Mouse (Mus musculus): ENCODE results near the gene Ripor2. TPM values are rescaled to one million over a fixed set of nuclear protein-coding genes. Genes with fewer than 3 reads are reported as not detected.

Gene Ripor2
- polyA plus RNA-seq, 1 experiment from 2014 or later, result 3.9 TPM

DNA sequence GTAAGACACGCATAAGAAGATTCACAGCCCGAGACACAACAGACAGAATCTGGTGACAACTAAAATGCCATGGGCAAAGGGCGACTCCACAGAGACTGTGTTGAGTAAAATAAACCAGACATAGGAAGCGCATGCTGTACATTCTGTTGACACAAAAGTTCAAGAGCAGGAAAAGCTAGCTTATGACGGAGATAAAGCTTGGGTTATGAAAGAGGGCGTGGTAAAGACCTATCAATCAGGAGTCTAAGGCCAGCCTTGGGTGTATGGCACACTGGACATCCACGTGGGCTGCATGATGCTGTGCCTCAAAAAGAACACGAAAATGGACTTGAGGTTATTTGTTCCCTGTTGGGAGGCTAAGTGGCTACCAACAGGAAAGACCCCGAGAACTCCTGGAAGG lies 134.5 kb downstream of the Ripor2 start:
- ATAC-seq (ENCODE audit: low read depth) (no peak), DNase-seq (no peak)
- H3K27me3 ChIP-seq, result no peaks in the 10 kb centered on the region
- peaks cover 13% of the 10 kb centered on the region; the same call in 1 of the 2 replicates for H3K36me3 ChIP-seq
- H3K27ac ChIP-seq, result no peak overlapping the region
- H3K9ac ChIP-seq, result no peak overlapping the region
- 0 out of 2 replicates have a peak, but pooled peaks cover 6% of the 10 kb centered on the region for H3K4me1 ChIP-seq (replicated peaks)
- H3K9me3 ChIP-seq (replicated peaks), result no peaks in the 10 kb centered on the region
- 72% methylated on average over 9 of the region's 9 CpGs for WGBS (ENCODE audit: insufficient replicate concordance)
- no peak overlapping the region for H3K4me3 ChIP-seq (replicated peaks)
- H3K4me2 ChIP-seq, result no peak overlapping the region

DNA sequence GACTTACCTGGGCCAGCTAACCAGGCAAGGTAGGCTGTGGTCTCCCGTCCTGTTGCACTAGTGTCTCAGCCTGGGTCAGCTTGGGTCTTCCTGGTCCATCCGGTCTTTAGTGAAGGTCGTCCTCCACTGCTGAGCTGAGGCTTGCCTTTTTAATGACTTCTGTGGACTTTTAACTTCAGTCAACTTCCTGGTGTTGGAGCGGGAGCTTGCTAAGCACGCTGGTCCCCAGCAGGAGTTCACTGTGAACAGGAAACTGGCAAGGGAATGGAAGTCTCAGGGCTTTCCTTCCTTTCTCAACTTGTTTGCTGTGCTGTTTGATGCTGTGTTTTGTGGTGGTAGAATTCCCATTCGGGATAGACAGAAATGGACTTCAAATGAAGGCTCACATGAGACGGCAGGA lies 135.7 kb downstream of the Ripor2 start:
- no peak overlapping the region for H3K4me2 ChIP-seq
- 0 out of 2 replicates have a peak, but pooled peaks cover 6% of the 10 kb centered on the region for H3K4me1 ChIP-seq (replicated peaks)
- H3K9ac ChIP-seq, result no peak overlapping the region
- DNase-seq, result no peak
- H3K36me3 ChIP-seq, result peaks cover 13% of the 10 kb centered on the region; the same call in 1 of the 2 replicates
- no peak for ATAC-seq (ENCODE audit: low read depth)
- no peak overlapping the region; the same call in 1 of the 2 replicates for H3K27ac ChIP-seq
- no peak overlapping the region for H3K4me3 ChIP-seq (replicated peaks)
- no peaks in the 10 kb centered on the region for H3K27me3 ChIP-seq
- H3K9me3 ChIP-seq (replicated peaks), result no peaks in the 10 kb centered on the region
- WGBS (ENCODE audit: insufficient replicate concordance), result 68% methylated on average over 7 of the region's 7 CpGs

DNA sequence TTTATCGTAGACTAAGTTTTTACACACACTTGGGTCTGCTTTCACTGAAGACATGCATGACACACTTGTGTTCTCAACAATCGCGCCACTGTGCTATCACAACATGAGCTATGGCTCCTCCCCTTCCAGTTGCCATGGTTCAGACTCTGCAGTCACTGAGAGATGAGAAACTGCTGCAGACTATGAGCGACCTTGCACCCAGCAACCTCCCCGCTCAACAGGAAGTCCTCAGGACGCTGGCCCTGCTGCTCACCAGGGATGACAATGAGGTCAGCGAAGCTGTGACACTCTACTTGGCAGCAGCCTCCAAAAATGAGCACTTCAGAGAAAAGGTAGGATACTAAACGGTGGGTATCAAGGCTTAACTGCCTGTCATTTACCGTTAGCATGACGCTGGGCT lies 139.5 kb downstream of the Ripor2 start:
- 76% methylated on average over 10 of the region's 10 CpGs for WGBS (ENCODE audit: insufficient replicate concordance)
- Histone ChIP-seq H3K4me1 (replicated peaks) (no peaks in the 10 kb centered on the region), H3K36me3 (peaks cover 13% of the 10 kb centered on the region; the same call in 1 of the 2 replicates), H3K4me2 (no peak overlapping the region), H3K27me3 (no peaks in the 10 kb centered on the region), H3K9ac (no peak overlapping the region), H3K9me3 (replicated peaks) (no peaks in the 10 kb centered on the region), H3K27ac (no peak overlapping the region), H3K4me3 (replicated peaks) (no peak overlapping the region)
- DNase-seq (no peak), ATAC-seq (ENCODE audit: low read depth) (no peak)

DNA sequence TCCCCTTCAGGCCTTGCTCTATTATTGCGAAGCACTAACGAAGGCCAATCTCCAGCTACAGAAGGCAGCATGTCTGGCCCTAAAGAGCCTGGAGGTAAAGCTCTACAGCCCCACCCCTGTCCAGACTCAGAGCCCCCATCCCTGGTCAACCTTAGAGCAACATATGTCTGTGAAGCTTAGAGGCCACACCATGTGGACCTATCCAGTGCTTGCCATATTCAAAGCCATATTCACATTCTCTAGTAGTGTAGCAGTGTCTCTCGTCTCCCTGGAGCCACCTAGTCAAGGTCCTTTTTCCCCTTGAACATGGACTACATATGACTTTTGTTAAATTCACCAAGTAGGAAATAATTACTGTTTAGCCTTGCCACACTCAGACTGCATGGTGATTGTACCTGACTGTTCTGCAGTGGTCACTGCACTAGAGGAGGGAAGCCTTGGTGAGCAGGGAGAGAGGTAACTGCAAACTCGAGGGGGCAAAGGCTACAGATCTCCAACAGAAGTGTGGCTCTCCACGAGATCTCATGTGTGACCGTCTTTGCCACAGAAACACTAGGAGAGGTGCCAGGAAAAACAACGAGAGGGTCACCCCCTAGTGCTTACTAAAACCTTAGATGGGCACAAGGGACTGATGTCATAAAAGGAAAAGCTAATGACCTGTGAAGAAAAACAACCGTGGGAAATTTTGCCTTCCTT lies 141.9 kb downstream of the Ripor2 start:
- Histone ChIP-seq H3K27ac (no peak overlapping the region), H3K27me3 (no peaks in the 10 kb centered on the region), H3K4me1 (replicated peaks) (no peaks in the 10 kb centered on the region), H3K36me3 (0 out of 2 replicates have a peak, but pooled peaks cover 3% of the 10 kb centered on the region), H3K4me3 (replicated peaks) (no peak overlapping the region), H3K9ac (no peak overlapping the region), H3K4me2 (no peak overlapping the region), H3K9me3 (replicated peaks) (no peaks in the 10 kb centered on the region)
- WGBS (ENCODE audit: insufficient replicate concordance), result 72% methylated on average over 8 of the region's 8 CpGs
- DNase-seq, result no peak
- no peak for ATAC-seq (ENCODE audit: low read depth)

DNA sequence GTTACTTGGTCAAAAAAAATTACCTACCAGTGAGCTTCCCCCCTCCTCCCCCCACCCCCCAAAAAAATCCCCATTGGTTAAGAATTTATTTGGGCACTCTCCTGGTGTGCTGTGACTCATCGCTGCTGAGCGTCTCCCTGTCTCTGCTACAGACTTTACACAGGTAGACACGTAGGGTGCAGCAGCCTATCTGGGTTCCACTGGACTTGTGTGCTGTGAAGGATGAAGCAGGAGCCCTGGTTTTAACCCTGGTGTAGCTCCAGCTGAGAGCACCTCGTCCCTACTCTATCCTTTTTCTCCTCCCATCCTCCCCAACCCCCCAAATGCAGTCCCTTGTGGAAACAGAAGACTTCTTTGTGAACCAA lies 142.4 kb downstream of the Ripor2 start:
- no peaks in the 10 kb centered on the region for H3K36me3 ChIP-seq
- no peak overlapping the region for H3K4me3 ChIP-seq (replicated peaks)
- H3K4me1 ChIP-seq (replicated peaks), result no peaks in the 10 kb centered on the region
- no peak overlapping the region for H3K9ac ChIP-seq
- DNase-seq, result no peak
- no peaks in the 10 kb centered on the region for H3K27me3 ChIP-seq
- 71% methylated on average over 4 of the region's 4 CpGs for WGBS (ENCODE audit: insufficient replicate concordance)
- H3K4me2 ChIP-seq, result no peak overlapping the region
- no peak for ATAC-seq (ENCODE audit: low read depth)
- no peaks in the 10 kb centered on the region for H3K9me3 ChIP-seq (replicated peaks)
- no peak overlapping the region for H3K27ac ChIP-seq

DNA sequence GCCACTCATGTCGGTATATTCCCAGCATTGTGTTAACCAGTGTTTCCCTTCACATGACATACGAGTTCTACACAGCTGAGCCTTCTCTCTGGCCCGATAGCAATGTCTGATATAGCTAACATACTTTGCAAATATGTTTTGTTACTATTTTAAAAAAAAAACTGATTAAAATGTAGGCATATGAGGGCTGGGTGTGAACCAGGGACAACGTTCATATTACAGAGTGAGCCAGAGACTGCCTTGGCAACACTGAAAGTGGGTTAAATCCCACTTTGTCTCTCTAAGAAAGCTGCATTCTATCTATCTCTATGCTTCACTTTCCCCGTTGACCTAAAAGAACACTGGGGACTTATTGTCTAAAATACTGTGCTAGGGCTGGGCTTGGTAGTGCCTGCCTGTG lies 147.1 kb downstream of the Ripor2 start:
- ATAC-seq (ENCODE audit: low read depth) (no peak), DNase-seq (no peak)
- no peak overlapping the region for H3K4me2 ChIP-seq
- no peak overlapping the region for H3K27ac ChIP-seq
- no peaks in the 10 kb centered on the region for H3K27me3 ChIP-seq
- no peak overlapping the region for H3K9ac ChIP-seq
- H3K36me3 ChIP-seq, result no peaks in the 10 kb centered on the region
- no peak overlapping the region for H3K4me3 ChIP-seq (replicated peaks)
- H3K9me3 ChIP-seq (replicated peaks), result no peaks in the 10 kb centered on the region
- no peaks in the 10 kb centered on the region for H3K4me1 ChIP-seq (replicated peaks)
- 70% methylated on average over 5 of the region's 5 CpGs for WGBS (ENCODE audit: insufficient replicate concordance)

DNA sequence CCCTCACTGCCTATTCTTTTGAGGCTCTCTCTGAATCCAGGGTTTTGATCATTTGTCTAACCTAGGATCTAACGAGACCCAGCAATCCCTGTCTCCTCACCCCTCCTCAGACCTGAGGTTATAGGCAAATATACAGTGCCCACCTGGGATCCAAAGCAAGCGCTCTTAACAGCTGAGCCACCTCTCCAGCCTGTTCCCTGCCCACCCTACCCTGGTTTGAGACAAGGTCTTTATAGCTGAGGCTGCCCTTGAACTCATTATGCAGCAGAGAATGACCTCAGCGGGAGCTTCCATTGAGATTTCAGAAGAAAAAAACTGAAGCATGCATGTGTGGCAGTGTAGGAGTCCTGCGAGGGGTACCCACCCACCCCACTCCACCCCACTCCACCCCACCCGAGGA lies 152.5 kb downstream of the Ripor2 start:
- no peak overlapping the region for H3K4me3 ChIP-seq (replicated peaks)
- no peak overlapping the region for H3K9ac ChIP-seq
- H3K9me3 ChIP-seq (replicated peaks), result no peaks in the 10 kb centered on the region
- H3K4me2 ChIP-seq, result no peak overlapping the region
- H3K27me3 ChIP-seq, result no peaks in the 10 kb centered on the region
- no peak overlapping the region for H3K27ac ChIP-seq
- DNase-seq, result no peak
- 84% methylated on average over 5 of the region's 5 CpGs for WGBS (ENCODE audit: insufficient replicate concordance)
- no peak for ATAC-seq (ENCODE audit: low read depth)
- peaks cover 6% of the 10 kb centered on the region; the same call in 1 of the 2 replicates for H3K36me3 ChIP-seq
- H3K4me1 ChIP-seq (replicated peaks), result no peaks in the 10 kb centered on the region

DNA sequence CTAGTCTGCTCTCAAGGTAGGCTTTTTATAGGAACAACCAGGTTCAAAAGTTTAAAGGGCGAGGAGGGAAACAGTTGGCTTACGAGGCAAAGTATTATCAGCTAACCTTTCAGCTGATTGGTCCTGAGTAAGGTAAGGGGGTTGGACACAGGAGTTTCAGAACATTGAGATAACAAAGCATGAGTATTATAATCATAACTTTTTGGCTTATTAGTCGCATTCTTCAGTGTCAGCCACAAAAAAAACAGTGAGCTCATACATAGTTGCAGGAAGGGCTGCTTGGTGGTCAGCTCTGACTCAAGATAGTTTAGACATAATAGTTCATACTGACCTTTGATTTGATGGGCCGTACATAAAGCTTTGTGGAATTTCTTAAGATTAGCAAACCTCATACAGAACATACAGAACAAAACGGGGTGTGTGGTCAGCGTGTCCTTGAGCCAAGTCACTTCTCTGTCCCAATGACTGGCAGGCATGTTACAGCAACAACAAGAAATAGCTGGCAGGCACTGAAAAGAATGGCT lies 153.7 kb downstream of the Ripor2 start:
- no peak overlapping the region for H3K4me2 ChIP-seq
- H3K4me3 ChIP-seq (replicated peaks), result no peak overlapping the region
- no peaks in the 10 kb centered on the region for H3K27me3 ChIP-seq
- no peaks in the 10 kb centered on the region for H3K9me3 ChIP-seq (replicated peaks)
- no peak overlapping the region for H3K27ac ChIP-seq
- 78% methylated on average over 6 of the region's 6 CpGs for WGBS (ENCODE audit: insufficient replicate concordance)
- DNase-seq (no peak), ATAC-seq (ENCODE audit: low read depth) (no peak)
- H3K4me1 ChIP-seq (replicated peaks), result no peaks in the 10 kb centered on the region
- peaks cover 15% of the 10 kb centered on the region for H3K36me3 ChIP-seq
- H3K9ac ChIP-seq, result no peak overlapping the region

DNA sequence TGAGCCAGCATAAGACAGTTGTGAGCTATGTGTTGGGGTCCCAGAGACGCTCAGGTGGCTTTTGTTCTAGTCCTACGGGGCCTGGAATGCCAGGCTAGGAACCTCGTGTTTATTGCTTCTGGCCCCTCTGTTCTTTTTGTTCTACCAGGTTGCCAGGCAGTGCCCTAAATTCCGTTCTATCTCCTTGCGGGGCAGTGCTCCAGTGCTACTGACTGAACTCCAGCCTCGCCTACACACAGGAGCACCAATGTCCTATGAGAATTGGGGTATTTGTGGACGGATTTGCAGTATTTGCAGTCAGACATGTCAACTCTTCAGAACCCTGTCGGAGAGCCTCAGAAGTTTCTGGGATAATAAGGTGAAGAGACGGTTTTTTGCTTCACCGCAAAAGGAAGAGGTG lies 159.0 kb downstream of the Ripor2 start, which contains the start of gene Armh2:
Gene Armh2, plus strand, starts transcription at position 205 of the 400 bp plus-strand sequence.
- Histone ChIP-seq H3K4me1 (replicated peaks) (no peaks in the 10 kb centered on the region), H3K27me3 (no peaks in the 10 kb centered on the region), H3K9me3 (replicated peaks) (no peaks in the 10 kb centered on the region), H3K36me3 (peaks cover 39% of the 10 kb centered on the region), H3K27ac (no peak within 1 kb of the TSS), H3K4me3 (replicated peaks) (no peak within 1 kb of the TSS), H3K9ac (no peak within 1 kb of the TSS), H3K4me2 (no peak within 1 kb of the TSS)
- 86% methylated on average over 10 of the region's 10 CpGs for WGBS (ENCODE audit: insufficient replicate concordance)
- ATAC-seq (ENCODE audit: low read depth), result no peak
- DNase-seq, result no peak

DNA sequence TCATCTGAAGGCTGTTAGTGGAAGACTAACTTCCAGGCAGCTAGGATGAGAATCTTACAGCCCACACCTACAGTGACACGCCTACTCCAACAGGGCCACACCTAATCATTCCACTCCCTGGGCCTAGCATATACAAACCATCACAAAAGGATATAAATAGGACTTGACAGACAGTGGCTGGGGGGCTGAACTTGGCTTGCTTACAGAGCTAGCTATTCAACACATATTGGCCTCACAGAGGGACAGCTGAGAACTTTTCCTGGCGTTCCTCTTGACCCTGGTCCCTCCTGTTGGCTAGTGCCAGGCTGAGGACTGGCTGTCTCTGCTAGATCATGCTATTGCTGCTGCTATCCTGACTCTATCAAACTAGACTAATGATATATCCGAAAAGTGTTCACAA lies 165.8 kb downstream of the Ripor2 start:
- no peak overlapping the region for H3K4me3 ChIP-seq (replicated peaks)
- H3K9ac ChIP-seq, result no peak overlapping the region
- no peak overlapping the region for H3K27ac ChIP-seq
- H3K4me2 ChIP-seq, result no peak overlapping the region
- H3K27me3 ChIP-seq, result no peaks in the 10 kb centered on the region
- 77% methylated on average over 3 of the region's 3 CpGs for WGBS (ENCODE audit: insufficient replicate concordance)
- ATAC-seq (ENCODE audit: low read depth) (no peak), DNase-seq (no peak)
- H3K4me1 ChIP-seq (replicated peaks), result peaks cover 6% of the 10 kb centered on the region
- H3K9me3 ChIP-seq (replicated peaks), result no peaks in the 10 kb centered on the region
- H3K36me3 ChIP-seq, result peaks cover 78% of the 10 kb centered on the region

DNA sequence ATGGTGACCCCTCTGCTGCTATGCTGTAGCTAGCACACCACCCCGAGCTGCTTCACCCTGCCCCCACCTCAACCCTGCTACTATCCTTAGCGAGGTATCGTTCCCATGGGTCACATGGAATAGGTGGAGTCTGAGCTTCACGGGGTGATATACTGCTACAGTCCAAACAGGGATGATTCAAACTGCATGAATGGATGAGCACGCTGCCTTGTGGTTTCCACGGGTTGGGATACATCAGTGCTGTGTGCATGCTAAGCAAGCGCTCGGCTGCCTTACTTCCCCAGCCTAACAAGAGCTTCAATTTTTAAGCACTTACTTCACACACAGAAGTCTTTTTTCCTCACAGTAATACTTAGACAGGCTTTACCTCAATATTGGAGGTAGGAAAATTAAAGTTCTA lies 168.8 kb downstream of the Ripor2 start:
- ATAC-seq (ENCODE audit: low read depth) (no peak), DNase-seq (no peak)
- Histone ChIP-seq H3K27me3 (no peaks in the 10 kb centered on the region), H3K4me2 (no peak overlapping the region), H3K4me1 (replicated peaks) (peaks cover 6% of the 10 kb centered on the region), H3K4me3 (replicated peaks) (no peak overlapping the region), H3K27ac (no peak overlapping the region), H3K36me3 (peaks cover 92% of the 10 kb centered on the region), H3K9me3 (replicated peaks) (no peaks in the 10 kb centered on the region), H3K9ac (no peak overlapping the region)
- WGBS (ENCODE audit: insufficient replicate concordance), result 91% methylated on average over 8 of the region's 8 CpGs

DNA sequence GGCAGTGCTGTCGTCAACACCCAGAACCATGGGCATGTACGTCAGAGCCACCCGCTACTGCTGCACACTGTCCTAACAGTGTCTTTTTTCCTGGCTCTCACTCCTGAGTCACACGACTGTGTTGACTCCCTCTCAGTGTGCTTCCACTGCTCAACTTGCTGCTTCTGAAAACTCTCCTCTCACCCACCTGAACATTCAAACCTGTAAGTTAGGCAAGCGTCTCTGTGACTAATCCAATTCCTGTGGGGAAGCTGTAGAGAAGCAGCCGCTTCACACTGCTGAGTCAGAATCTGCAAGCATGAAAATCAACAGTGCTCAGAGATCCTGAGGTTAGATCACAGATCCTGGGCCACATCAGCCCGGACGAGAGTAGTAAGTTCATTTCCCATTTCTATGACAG lies 169.4 kb downstream of the Ripor2 start:
- DNase-seq (no peak), ATAC-seq (ENCODE audit: low read depth) (no peak)
- Histone ChIP-seq H3K4me3 (replicated peaks) (no peak overlapping the region), H3K4me1 (replicated peaks) (peaks cover 6% of the 10 kb centered on the region), H3K9me3 (replicated peaks) (no peaks in the 10 kb centered on the region), H3K4me2 (no peak overlapping the region), H3K36me3 (peaks cover 93% of the 10 kb centered on the region), H3K27me3 (no peaks in the 10 kb centered on the region), H3K9ac (no peak overlapping the region), H3K27ac (no peak overlapping the region)
- WGBS (ENCODE audit: insufficient replicate concordance), result 86% methylated on average over 8 of the region's 8 CpGs

Measured in liver, embryonic 13.5 days (tissue).